Mouse (Mus musculus): ENCODE data around the gene Myl3. TPM values are rescaled to one million over a fixed set of nuclear protein-coding genes. Genes with fewer than 3 reads are reported as not detected.

Myl3 gene
- total and polyA plus RNA-seq, 3 experiments: not detected

DNA sequence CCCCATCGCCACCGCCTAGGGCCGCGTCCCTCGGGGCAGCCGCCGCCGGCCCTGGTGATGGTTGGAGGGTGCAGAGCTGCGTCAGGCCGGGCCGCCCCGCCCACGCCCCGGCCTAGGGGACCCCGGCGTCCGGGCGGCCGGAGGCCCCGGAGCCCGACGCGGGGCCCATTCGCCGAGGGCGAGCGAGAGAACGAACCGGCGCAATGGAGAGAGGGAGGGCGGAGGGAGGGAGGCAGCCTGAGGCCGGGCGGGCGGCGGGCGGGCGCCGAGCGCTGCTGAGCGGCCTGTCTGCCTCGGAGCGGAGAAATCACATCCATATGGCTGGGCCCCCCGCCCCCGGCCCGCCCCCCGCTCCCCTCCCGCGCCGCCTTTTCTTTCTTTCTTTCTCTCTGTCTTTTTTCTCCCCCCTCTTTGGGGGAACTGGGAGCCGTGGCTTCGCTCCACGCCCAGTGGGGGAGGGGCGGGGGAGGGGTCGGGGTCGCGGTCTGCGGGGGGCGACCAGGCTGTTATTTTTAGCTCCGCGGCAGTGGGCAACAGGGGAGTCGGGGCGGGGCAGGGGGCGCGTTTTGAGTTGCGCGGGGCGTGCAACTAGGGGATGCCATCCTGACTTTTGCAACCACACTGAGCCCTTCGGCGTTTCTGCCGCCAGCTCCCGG, 762 bp downstream of the Myl3 start:
- H3K27me3 ChIP-seq (ENCODE audit: control insufficient read depth in 1 of 2, insufficient read depth in 2 of 2, low read length in 2 of 2): peaks cover 0 to 2% of the 10 kb centered on the region in 2 experiments; a peak in 2 of 4 replicates
- H3K4me3 ChIP-seq (ENCODE audit: control insufficient read depth in 1 of 2, insufficient read depth in 1 of 2, low read depth in 2 of 2, low read length in 2 of 2): no peak overlapping the region
- no peaks in the 10 kb centered on the region for H3K4me1 ChIP-seq (ENCODE audit: control insufficient read depth in 1 of 2, insufficient read depth in 2 of 2, low read length in 2 of 2)
- H3K9me3 ChIP-seq (replicated peaks; ENCODE audit: insufficient read depth, low read length): no peaks in the 10 kb centered on the region
- H3K36me3 ChIP-seq (ENCODE audit: control insufficient read depth in 1 of 2, insufficient read depth in 2 of 2, low read length in 2 of 2): no peaks in the 10 kb centered on the region
- no peak overlapping the region for H3K27ac ChIP-seq (ENCODE audit: control insufficient read depth, low read depth, low read length)
- H3K79me2 ChIP-seq (ENCODE audit: control insufficient read depth, insufficient read depth, low read length, poor library complexity): no peaks in the 10 kb centered on the region
- TF ChIP-seq ETS1 (IDR thresholded peaks at IDR 0.05; ENCODE audit: low read depth, low read length) (no peak), UBTF (IDR thresholded peaks at IDR 0.05; ENCODE audit: borderline replicate concordance, insufficient read depth, low read depth, low read length) (no peak), MXI1 (IDR thresholded peaks at IDR 0.05; ENCODE audit: low read depth, low read length) (no peak), HCFC1 (IDR thresholded peaks at IDR 0.05; ENCODE audit: low read depth, low read length) (no peak), ZKSCAN1 (IDR thresholded peaks at IDR 0.05; ENCODE audit: low read depth, low read length) (no peak), MYC (IDR thresholded peaks at IDR 0.05; ENCODE audit: low read depth, low read length) (no peak), TBP (IDR thresholded peaks at IDR 0.05; ENCODE audit: low read depth, low read length) (no peak), MAFK (IDR thresholded peaks at IDR 0.05; ENCODE audit: borderline replicate concordance, low read depth, low read length) (no peak), SMC3 (IDR thresholded peaks at IDR 0.05; ENCODE audit: low read depth, low read length) (no peak), SIN3A (IDR thresholded peaks at IDR 0.05; ENCODE audit: low read length) (no peak), EP300 (IDR thresholded peaks at IDR 0.05; ENCODE audit: low read depth in 1 of 2, low read length in 2 of 2) (no peak), USF1 (IDR thresholded peaks at IDR 0.05; ENCODE audit: low read depth, low read length) (no peak), RCOR1 (IDR thresholded peaks at IDR 0.05; ENCODE audit: low read depth, low read length) (no peak), BHLHE40 (IDR thresholded peaks at IDR 0.05; ENCODE audit: borderline replicate concordance, low read depth, low read length) (no peak)
- DNase-seq (ENCODE audit: low read depth, low spot score): no peak
- H3K9ac ChIP-seq (ENCODE audit: control insufficient read depth, low read depth, low read length, poor library complexity, severe bottlenecking): no peak overlapping the region

DNA sequence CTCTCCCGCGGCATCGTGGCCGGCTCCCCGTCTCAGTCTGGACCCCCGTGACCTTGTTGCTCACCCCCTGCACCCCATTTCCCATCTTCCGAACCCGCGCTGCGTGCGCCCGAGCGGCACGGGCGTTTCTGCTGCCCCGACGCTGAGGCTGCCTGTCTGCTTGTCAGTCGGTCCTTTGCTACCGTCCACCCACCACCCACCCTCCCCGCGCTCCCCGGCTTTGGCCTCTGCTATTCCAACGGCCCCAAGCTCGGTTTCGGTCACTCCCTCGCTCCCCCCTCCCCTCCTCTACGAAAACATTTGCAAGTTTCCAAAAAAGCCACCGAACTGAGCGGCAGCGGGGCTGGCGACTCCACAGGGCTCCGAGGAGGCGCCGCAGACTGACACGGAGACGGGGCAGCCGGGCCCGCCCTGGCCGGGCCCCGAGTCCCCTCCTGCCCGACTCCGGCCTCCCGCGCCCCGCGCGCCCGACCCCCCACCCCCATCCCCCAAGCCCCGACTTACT, 1.3 kb downstream of the Myl3 start:
- Histone ChIP-seq H3K27me3 (ENCODE audit: control insufficient read depth in 1 of 2, insufficient read depth in 2 of 2, low read length in 2 of 2) (peaks cover 0 to 2% of the 10 kb centered on the region in 2 experiments; a peak in 2 of 4 replicates), H3K79me2 (ENCODE audit: control insufficient read depth, insufficient read depth, low read length, poor library complexity) (no peaks in the 10 kb centered on the region), H3K36me3 (ENCODE audit: control insufficient read depth in 1 of 2, insufficient read depth in 2 of 2, low read length in 2 of 2) (no peaks in the 10 kb centered on the region), H3K27ac (ENCODE audit: control insufficient read depth, low read depth, low read length) (no peak overlapping the region), H3K4me3 (ENCODE audit: control insufficient read depth in 1 of 2, insufficient read depth in 1 of 2, low read depth in 2 of 2, low read length in 2 of 2) (no peak overlapping the region), H3K4me1 (ENCODE audit: control insufficient read depth in 1 of 2, insufficient read depth in 2 of 2, low read length in 2 of 2) (no peaks in the 10 kb centered on the region), H3K9me3 (replicated peaks; ENCODE audit: insufficient read depth, low read length) (no peaks in the 10 kb centered on the region), H3K9ac (ENCODE audit: control insufficient read depth, low read depth, low read length, poor library complexity, severe bottlenecking) (no peak overlapping the region)
- no peak for DNase-seq (ENCODE audit: low read depth, low spot score)
- TF ChIP-seq CTCF (IDR thresholded peaks at IDR 0.05 in 2 of 3, conservative IDR thresholded peaks at IDR 0.05 in 1 of 3; ENCODE audit: control insufficient read depth in 1 of 3, insufficient read depth in 1 of 3, low read depth in 2 of 3, low read length in 3 of 3, poor library complexity in 1 of 3, severe bottlenecking in 1 of 3) (no peak), RAD21 (IDR thresholded peaks at IDR 0.05; ENCODE audit: low read depth, low read length) (no peak), CHD2 (IDR thresholded peaks at IDR 0.05; ENCODE audit: low read length) (no peak), MYB (IDR thresholded peaks at IDR 0.05; ENCODE audit: low read depth, low read length) (no peak), ZKSCAN1 (IDR thresholded peaks at IDR 0.05; ENCODE audit: low read depth, low read length) (no peak), CHD1 (IDR thresholded peaks at IDR 0.05; ENCODE audit: low read depth, low read length) (no peak), SIN3A (IDR thresholded peaks at IDR 0.05; ENCODE audit: low read length) (no peak), BHLHE40 (IDR thresholded peaks at IDR 0.05; ENCODE audit: borderline replicate concordance, low read depth, low read length) (no peak), GATA1 (IDR thresholded peaks at IDR 0.05; ENCODE audit: low read depth, low read length) (no peak), ZC3H11A (IDR thresholded peaks at IDR 0.05; ENCODE audit: low read depth, low read length) (no peak), HCFC1 (IDR thresholded peaks at IDR 0.05; ENCODE audit: low read depth, low read length) (no peak), RCOR1 (IDR thresholded peaks at IDR 0.05; ENCODE audit: low read depth, low read length) (no peak), MYC (IDR thresholded peaks at IDR 0.05; ENCODE audit: low read depth, low read length) (no peak), POLR2AphosphoS5 (IDR thresholded peaks at IDR 0.05; ENCODE audit: borderline replicate concordance, low read depth, low read length) (no peak), E2F4 (IDR thresholded peaks at IDR 0.05; ENCODE audit: borderline replicate concordance, low read depth, low read length) (no peak), ETS1 (IDR thresholded peaks at IDR 0.05; ENCODE audit: low read depth, low read length) (no peak), JUND (IDR thresholded peaks at IDR 0.05; ENCODE audit: low read depth, low read length) (no peak), TCF12 (IDR thresholded peaks at IDR 0.05; ENCODE audit: low read depth, low read length) (no peak)
